Mouse (Mus musculus): ENCODE data around the gene Vwa3b. TPM values are rescaled to one million over a fixed set of nuclear protein-coding genes. Genes with fewer than 3 reads are reported as not detected.
"Not testable (repeated sequence)": the region's sequence is repeated elsewhere in the genome, so short reads cannot be mapped to it uniquely, and the experiment has no call there.

Gene Vwa3b
- polyA plus RNA-seq, 1 experiment from 2014 or later = not detected

GRCm38 (mm10) chr1:36995760-36996159 lies 30.6 kb upstream of the Vwa3b start:
- Histone ChIP-seq H3K27me3 (ENCODE audit: insufficient read depth, poor library complexity, severe bottlenecking) (no peaks in the 10 kb centered on the region), H3K4me3 (no peak overlapping the region), H3K9me3 (no peaks in the 10 kb centered on the region), H3K27ac (no peak overlapping the region), H3K4me1 (peaks cover 8% of the 10 kb centered on the region; the same call in 1 of the 2 replicates), H3K36me3 (no peaks in the 10 kb centered on the region)
- WGBS = 61% methylated on average over 6 of the region's 6 CpGs
- no peak for DNase-seq (ENCODE audit: low spot score)

GRCm38 (mm10) chr1:36996561-36997213 lies 29.7 kb upstream of the Vwa3b start:
- WGBS = 69% methylated on average over 6 of the region's 6 CpGs
- Histone ChIP-seq H3K36me3 (no peaks in the 10 kb centered on the region), H3K27ac (peak overlapping the region; percentile 59; the same call in 1 of the 2 replicates), H3K9me3 (no peaks in the 10 kb centered on the region), H3K4me1 (peaks cover 13% of the 10 kb centered on the region), H3K27me3 (ENCODE audit: insufficient read depth, poor library complexity, severe bottlenecking) (no peaks in the 10 kb centered on the region), H3K4me3 (no peak overlapping the region)
- DNase-seq (ENCODE audit: low spot score) = no peak

GRCm38 (mm10) chr1:37000307-37000706 lies 26.1 kb upstream of the Vwa3b start:
- Histone ChIP-seq H3K36me3 (no peaks in the 10 kb centered on the region), H3K9me3 (no peaks in the 10 kb centered on the region), H3K27me3 (ENCODE audit: insufficient read depth, poor library complexity, severe bottlenecking) (no peaks in the 10 kb centered on the region), H3K27ac (no peak overlapping the region), H3K4me1 (peaks cover 13% of the 10 kb centered on the region), H3K4me3 (no peak overlapping the region)
- WGBS = 83% methylated on average over 5 of the region's 5 CpGs
- DNase-seq (ENCODE audit: low spot score) = peak; percentile 9

- no peaks in the 10 kb centered on the region for H3K36me3 ChIP-seq
- WGBS = 36% methylated on average over 7 of the region's 7 CpGs
Measured at GRCm38 (mm10) chr1:37001636-37002315, 24.6 kb upstream of the Vwa3b start.

GRCm38 (mm10) chr1:37002316-37003008 lies 23.9 kb upstream of the Vwa3b start:
- H3K4me3 ChIP-seq = no peak overlapping the region
- H3K27me3 ChIP-seq (ENCODE audit: insufficient read depth, poor library complexity, severe bottlenecking) = no peaks in the 10 kb centered on the region
- H3K4me1 ChIP-seq = peaks cover 6% of the 10 kb centered on the region; the same call in 1 of the 2 replicates
- peak; percentile 13 for DNase-seq (ENCODE audit: low spot score)
- 66% methylated on average over 3 of the region's 3 CpGs for WGBS
- no peaks in the 10 kb centered on the region for H3K36me3 ChIP-seq
- no peaks in the 10 kb centered on the region for H3K9me3 ChIP-seq
- H3K27ac ChIP-seq = no peak overlapping the region

More at GRCm38 (mm10) chr1:37001636-37002315, 24.6 kb upstream of the Vwa3b start:
- no peaks in the 10 kb centered on the region for H3K9me3 ChIP-seq
- no peak overlapping the region for H3K4me3 ChIP-seq
- no peak overlapping the region for H3K27ac ChIP-seq
- H3K27me3 ChIP-seq (ENCODE audit: insufficient read depth, poor library complexity, severe bottlenecking) = no peaks in the 10 kb centered on the region
- DNase-seq (ENCODE audit: low spot score) = peak; percentile 30
- H3K4me1 ChIP-seq = peaks cover 8% of the 10 kb centered on the region

GRCm38 (mm10) chr1:37004533-37004932 lies 21.9 kb upstream of the Vwa3b start:
- no peaks in the 10 kb centered on the region for H3K36me3 ChIP-seq
- H3K4me3 ChIP-seq = no peak overlapping the region
- no peaks in the 10 kb centered on the region for H3K27me3 ChIP-seq (ENCODE audit: insufficient read depth, poor library complexity, severe bottlenecking)
- no peaks in the 10 kb centered on the region for H3K9me3 ChIP-seq
- DNase-seq (ENCODE audit: low spot score) = peak; percentile 63
- no peak overlapping the region for H3K27ac ChIP-seq
- peaks cover 6% of the 10 kb centered on the region; the same call in 1 of the 2 replicates for H3K4me1 ChIP-seq
- WGBS = 68% methylated on average over 8 of the region's 8 CpGs

GRCm38 (mm10) chr1:37005036-37005435 lies 21.4 kb upstream of the Vwa3b start:
- H3K9me3 ChIP-seq = no peaks in the 10 kb centered on the region
- no peak overlapping the region for H3K27ac ChIP-seq
- no peaks in the 10 kb centered on the region for H3K27me3 ChIP-seq (ENCODE audit: insufficient read depth, poor library complexity, severe bottlenecking)
- H3K4me3 ChIP-seq = no peak overlapping the region
- H3K36me3 ChIP-seq = no peaks in the 10 kb centered on the region
- 80% methylated on average over 5 of the region's 5 CpGs for WGBS
- DNase-seq (ENCODE audit: low spot score) = peak; percentile 51
- peaks cover 6% of the 10 kb centered on the region; the same call in 1 of the 2 replicates for H3K4me1 ChIP-seq

GRCm38 (mm10) chr1:37006529-37006928 lies 19.9 kb upstream of the Vwa3b start:
- not testable (repeated sequence) for H3K27me3 ChIP-seq (ENCODE audit: insufficient read depth, poor library complexity, severe bottlenecking); H3K4me1 ChIP-seq; H3K9me3 ChIP-seq; H3K27ac ChIP-seq; H3K4me3 ChIP-seq; H3K36me3 ChIP-seq
- 86% methylated on average over 11 of the region's 11 CpGs for WGBS
- peak; percentile 16 for DNase-seq (ENCODE audit: low spot score)

- Histone ChIP-seq H3K4me3 (no peak overlapping the region), H3K27me3 (ENCODE audit: insufficient read depth, poor library complexity, severe bottlenecking) (no peaks in the 10 kb centered on the region), H3K27ac (no peak overlapping the region), H3K36me3 (no peaks in the 10 kb centered on the region), H3K4me1 (no peaks in the 10 kb centered on the region), H3K9me3 (no peaks in the 10 kb centered on the region)
- no peak for DNase-seq (ENCODE audit: low spot score)
- WGBS = 74% methylated on average over 10 of the region's 10 CpGs
Measured at GRCm38 (mm10) chr1:37009880-37010279, 16.5 kb upstream of the Vwa3b start.

GRCm38 (mm10) chr1:37011626-37012209 lies 14.7 kb upstream of the Vwa3b start:
- Histone ChIP-seq H3K36me3 (no peaks in the 10 kb centered on the region), H3K9me3 (no peaks in the 10 kb centered on the region), H3K27ac (no peak overlapping the region), H3K4me1 (no peaks in the 10 kb centered on the region), H3K27me3 (ENCODE audit: insufficient read depth, poor library complexity, severe bottlenecking) (no peaks in the 10 kb centered on the region), H3K4me3 (no peak overlapping the region)
- WGBS = 61% methylated on average over 3 of the region's 3 CpGs
- DNase-seq (ENCODE audit: low spot score) = no peak

- Histone ChIP-seq H3K4me1 (no peaks in the 10 kb centered on the region), H3K27me3 (ENCODE audit: insufficient read depth, poor library complexity, severe bottlenecking) (no peaks in the 10 kb centered on the region), H3K36me3 (no peaks in the 10 kb centered on the region), H3K27ac (no peak overlapping the region), H3K9me3 (no peaks in the 10 kb centered on the region), H3K4me3 (no peak overlapping the region)
- DNase-seq (ENCODE audit: low spot score) = no peak
- 92% methylated on average over 2 of the region's 2 CpGs for WGBS
Measured at GRCm38 (mm10) chr1:37013006-37013405, 13.4 kb upstream of the Vwa3b start.

- H3K36me3 ChIP-seq = no peaks in the 10 kb centered on the region
- no peaks in the 10 kb centered on the region for H3K27me3 ChIP-seq (ENCODE audit: insufficient read depth, poor library complexity, severe bottlenecking)
- no peak overlapping the region for H3K4me3 ChIP-seq
- H3K4me1 ChIP-seq = no peaks in the 10 kb centered on the region
- WGBS = 52% methylated on average over 7 of the region's 7 CpGs
- H3K27ac ChIP-seq = no peak overlapping the region
- no peaks in the 10 kb centered on the region for H3K9me3 ChIP-seq
- no peak for DNase-seq (ENCODE audit: low spot score)
Measured at GRCm38 (mm10) chr1:37013687-37014086, 12.7 kb upstream of the Vwa3b start.

GRCm38 (mm10) chr1:37019017-37019416 lies 7.4 kb upstream of the Vwa3b start:
- H3K4me1 ChIP-seq = no peaks in the 10 kb centered on the region
- 92% methylated on average over 6 of the region's 6 CpGs for WGBS
- no peak overlapping the region for H3K4me3 ChIP-seq
- H3K27me3 ChIP-seq (ENCODE audit: insufficient read depth, poor library complexity, severe bottlenecking) = no peaks in the 10 kb centered on the region
- H3K9me3 ChIP-seq = no peaks in the 10 kb centered on the region
- DNase-seq (ENCODE audit: low spot score) = no peak
- no peak overlapping the region for H3K27ac ChIP-seq
- H3K36me3 ChIP-seq = no peaks in the 10 kb centered on the region
